Mouse (Mus musculus): ENCODE measurements around the gene 2310057M21Rik. TPM values are rescaled to one million over a fixed set of nuclear protein-coding genes. Genes with fewer than 3 reads are reported as not detected.

Gene 2310057M21Rik
- total RNA-seq, 2 experiments from 2014 or later = 31.4 to 32.1 TPM

- DNase-seq (ENCODE audit: extremely low spot score in 1 of 2, low spot score in 1 of 2) = no peak
These were observed 35.5 kb downstream of the 2310057M21Rik start for GRCm38 (mm10) chr7:131327054-131327453.

GRCm38 (mm10) chr7:131322192-131322591 is 40.4 kb downstream of the 2310057M21Rik start, which contains the start of gene Cuzd1:
Gene Cuzd1, minus strand, starts transcription at chr7:131322292.
- DNase-seq (ENCODE audit: extremely low spot score in 1 of 2, low spot score in 1 of 2) = no peak

GRCm38 (mm10) chr7:131318340-131318739 is 44.2 kb downstream of the 2310057M21Rik start:
- no peak for DNase-seq (ENCODE audit: extremely low spot score in 1 of 2, low spot score in 1 of 2)

- no peak for DNase-seq (ENCODE audit: extremely low spot score in 1 of 2, low spot score in 1 of 2)
These were observed 45.0 kb downstream of the 2310057M21Rik start for GRCm38 (mm10) chr7:131317587-131317986.

- DNase-seq (ENCODE audit: extremely low spot score in 1 of 2, low spot score in 1 of 2) = no peak
These were observed 48.1 kb downstream of the 2310057M21Rik start for GRCm38 (mm10) chr7:131314493-131314892.

- no peak for DNase-seq (ENCODE audit: extremely low spot score in 1 of 2, low spot score in 1 of 2)
These were observed 55.8 kb downstream of the 2310057M21Rik start for GRCm38 (mm10) chr7:131306733-131307132.

GRCm38 (mm10) chr7:131303340-131303739 is 59.2 kb downstream of the 2310057M21Rik start:
- no peak for DNase-seq (ENCODE audit: extremely low spot score in 1 of 2, low spot score in 1 of 2)

- DNase-seq (ENCODE audit: extremely low spot score in 1 of 2, low spot score in 1 of 2) = no peak
These were observed 65.4 kb downstream of the 2310057M21Rik start for GRCm38 (mm10) chr7:131297151-131297550.

Other genes with a start within 250 kb of the 2310057M21Rik start
- not detected for gene 4933402N03Rik, start 216.4 kb downstream of the 2310057M21Rik start, total RNA-seq (2021)
- not detected for gene 5430419D17Rik, start 188.4 kb downstream of the 2310057M21Rik start, total RNA-seq (2021)
- gene Cuzd1, start 40.5 kb downstream of the 2310057M21Rik start, total RNA-seq (2021) = not detected
- gene Fam24b, start 33.2 kb downstream of the 2310057M21Rik start, total RNA-seq (2021) = not detected
- gene Fam24a, start 28.9 kb downstream of the 2310057M21Rik start, total RNA-seq (2021) = not detected
- 10 to 100 TPM; 47.9 to 57.1 TPM for gene Pstk, start 8.4 kb upstream of the 2310057M21Rik start, total RNA-seq (2021)
- gene Ikzf5, start 47.8 kb upstream of the 2310057M21Rik start, total RNA-seq (2021) = 10 to 100 TPM; 47.5 to 51.2 TPM
- gene Acadsb, start 47.8 kb upstream of the 2310057M21Rik start, total RNA-seq (2021) = 10 to 100 TPM; 75.5 to 78.6 TPM
- not detected for gene Hmx3, start 180.1 kb upstream of the 2310057M21Rik start, total RNA-seq (2021)
- not detected for gene Hmx2, start 186.0 kb upstream of the 2310057M21Rik start, total RNA-seq (2021)
- 10 to 100 TPM; 56.3 to 57.6 TPM for gene Bub3, start 197.5 kb upstream of the 2310057M21Rik start, total RNA-seq (2021)